Mouse (Mus musculus): ENCODE results near the gene Fam129a. TPM values are rescaled to one million over a fixed set of nuclear protein-coding genes. Genes with fewer than 3 reads are reported as not detected.

Gene Fam129a
- polyA plus RNA-seq (2014; fragmentation: Nextera tagmentation; extraction: Ambion mirVana): 4.4 and 4.6 TPM in 2 replicates

GRCm38 (mm10) chr1:151570981-151571837 lies at the start of gene Fam129a:
Gene Fam129a, plus strand, starts transcription at chr1:151571186.
- WGBS: 3% methylated on average over 46 of the region's 46 CpGs

GRCm38 (mm10) chr1:151526701-151527100 lies 44.3 kb upstream of the Fam129a start:
- no peaks in the 10 kb centered on the region for H3K4me1 ChIP-seq (ENCODE audit: insufficient read depth)
- H3K27me3 ChIP-seq (ENCODE audit: insufficient read depth, low read length): no peaks in the 10 kb centered on the region
- WGBS: 67% methylated on average over 3 of the region's 3 CpGs
- no peak overlapping the region for H3K27ac ChIP-seq (ENCODE audit: low read depth)
- H3K9ac ChIP-seq: no peak overlapping the region
- DNase-seq (no peak), ATAC-seq (ENCODE audit: insufficient read depth) (no peak)
- no peaks in the 10 kb centered on the region for H3K9me3 ChIP-seq (ENCODE audit: low read depth, low read length)
- H3K4me3 ChIP-seq (ENCODE audit: low read depth, low read length): no peak overlapping the region
- no peak for TF ChIP-seq CTCF (IDR thresholded peaks at IDR 0.05; ENCODE audit: low read depth)
- no peak overlapping the region for H3K4me2 ChIP-seq
- H3K36me3 ChIP-seq (ENCODE audit: insufficient read depth): no peaks in the 10 kb centered on the region

More at GRCm38 (mm10) chr1:151570981-151571837, at the start of gene Fam129a:
- Histone ChIP-seq H3K4me2 (peak within 1 kb of the TSS; percentile 84), H3K9ac (peak within 1 kb of the TSS; percentile 56), H3K4me3 (ENCODE audit: low read depth, low read length) (peak within 1 kb of the TSS; percentile 48), H3K27ac (ENCODE audit: low read depth) (no peak within 1 kb of the TSS), H3K27me3 (ENCODE audit: insufficient read depth, low read length) (peaks cover 7% of the 10 kb centered on the region; the same call in 1 of the 2 replicates), H3K9me3 (ENCODE audit: low read depth, low read length) (no peaks in the 10 kb centered on the region), H3K36me3 (ENCODE audit: insufficient read depth) (no peaks in the 10 kb centered on the region), H3K4me1 (ENCODE audit: insufficient read depth) (0 out of 2 replicates have a peak, but pooled peaks cover 2% of the 10 kb centered on the region)
- ATAC-seq (ENCODE audit: insufficient read depth) (peak; percentile 79), DNase-seq (peak; percentile 63)
- TF ChIP-seq CTCF (IDR thresholded peaks at IDR 0.05; ENCODE audit: low read depth): no peak

GRCm38 (mm10) chr1:151543796-151544477 lies 27.0 kb upstream of the Fam129a start:
- 78% methylated on average over 6 of the region's 6 CpGs for WGBS
- Histone ChIP-seq H3K9me3 (ENCODE audit: low read depth, low read length) (no peaks in the 10 kb centered on the region), H3K9ac (no peak overlapping the region), H3K4me3 (ENCODE audit: low read depth, low read length) (no peak overlapping the region), H3K4me2 (no peak overlapping the region), H3K27me3 (ENCODE audit: insufficient read depth, low read length) (no peaks in the 10 kb centered on the region), H3K27ac (ENCODE audit: low read depth) (no peak overlapping the region), H3K36me3 (ENCODE audit: insufficient read depth) (no peaks in the 10 kb centered on the region), H3K4me1 (ENCODE audit: insufficient read depth) (no peaks in the 10 kb centered on the region)
- ATAC-seq (ENCODE audit: insufficient read depth): no peak
- no peak for TF ChIP-seq CTCF (IDR thresholded peaks at IDR 0.05; ENCODE audit: low read depth)
- no peak for DNase-seq

- Histone ChIP-seq H3K4me3 (ENCODE audit: low read depth, low read length) (no peak overlapping the region), H3K9me3 (ENCODE audit: low read depth, low read length) (no peaks in the 10 kb centered on the region), H3K9ac (no peak overlapping the region), H3K27ac (ENCODE audit: low read depth) (no peak overlapping the region), H3K4me1 (ENCODE audit: insufficient read depth) (no peaks in the 10 kb centered on the region), H3K36me3 (ENCODE audit: insufficient read depth) (no peaks in the 10 kb centered on the region), H3K27me3 (ENCODE audit: insufficient read depth, low read length) (no peaks in the 10 kb centered on the region), H3K4me2 (no peak overlapping the region)
- no peak for TF ChIP-seq CTCF (IDR thresholded peaks at IDR 0.05; ENCODE audit: low read depth)
- ATAC-seq (ENCODE audit: insufficient read depth): no peak
- 84% methylated on average over 3 of the region's 3 CpGs for WGBS
- no peak for DNase-seq
Measured at GRCm38 (mm10) chr1:151544581-151544980, 26.4 kb upstream of the Fam129a start.

GRCm38 (mm10) chr1:151545571-151545970 lies 25.4 kb upstream of the Fam129a start:
- Histone ChIP-seq H3K9me3 (ENCODE audit: low read depth, low read length) (no peaks in the 10 kb centered on the region), H3K27ac (ENCODE audit: low read depth) (no peak overlapping the region), H3K4me2 (no peak overlapping the region), H3K36me3 (ENCODE audit: insufficient read depth) (no peaks in the 10 kb centered on the region), H3K4me1 (ENCODE audit: insufficient read depth) (no peaks in the 10 kb centered on the region), H3K27me3 (ENCODE audit: insufficient read depth, low read length) (no peaks in the 10 kb centered on the region), H3K4me3 (ENCODE audit: low read depth, low read length) (no peak overlapping the region), H3K9ac (no peak overlapping the region)
- WGBS: 72% methylated on average over 7 of the region's 7 CpGs
- DNase-seq: no peak
- ATAC-seq (ENCODE audit: insufficient read depth): no peak
- TF ChIP-seq CTCF (IDR thresholded peaks at IDR 0.05; ENCODE audit: low read depth): no peak

GRCm38 (mm10) chr1:151548896-151549610 lies 21.9 kb upstream of the Fam129a start:
- H3K4me3 ChIP-seq (ENCODE audit: low read depth, low read length): no peak overlapping the region
- H3K36me3 ChIP-seq (ENCODE audit: insufficient read depth): no peaks in the 10 kb centered on the region
- no peak overlapping the region for H3K4me2 ChIP-seq
- H3K4me1 ChIP-seq (ENCODE audit: insufficient read depth): no peaks in the 10 kb centered on the region
- WGBS: 56% methylated on average over 8 of the region's 8 CpGs
- H3K27ac ChIP-seq (ENCODE audit: low read depth): no peak overlapping the region
- no peak overlapping the region for H3K9ac ChIP-seq
- ATAC-seq (ENCODE audit: insufficient read depth): no peak
- peak; percentile 21 for DNase-seq
- no peaks in the 10 kb centered on the region for H3K9me3 ChIP-seq (ENCODE audit: low read depth, low read length)
- no peaks in the 10 kb centered on the region for H3K27me3 ChIP-seq (ENCODE audit: insufficient read depth, low read length)
- TF ChIP-seq CTCF (IDR thresholded peaks at IDR 0.05; ENCODE audit: low read depth): no peak
